Mouse (Mus musculus) yolk sac, embryonic 10.5 days (tissue): Measurements from ENCODE around the gene Bhlhb9.

Source experiments
- DNase-seq: peaks from one replicate; pipeline ENCODE4 v3.0.0-alpha.2; 2017; ENCODE audit warnings: low spot score

The Bhlhb9 gene

DNA sequence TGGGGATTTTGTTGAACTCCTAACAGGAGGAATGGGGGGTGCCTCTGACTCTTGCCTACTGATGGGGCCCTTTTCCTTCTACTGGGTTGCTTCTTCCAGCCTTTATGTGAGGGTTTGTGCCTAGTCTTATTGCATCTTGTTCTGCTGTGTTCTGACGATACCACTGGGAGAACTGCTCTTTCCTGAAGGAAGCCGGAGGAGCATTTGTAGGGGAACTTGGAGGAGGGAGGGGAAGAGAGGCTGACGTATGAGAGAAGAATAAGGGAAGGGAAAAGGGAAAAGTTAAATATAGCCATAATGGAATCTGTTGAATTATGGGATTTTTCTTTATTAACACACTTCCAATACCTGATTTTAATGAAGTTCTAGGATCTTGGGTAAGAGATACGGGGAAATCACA lies 119.2 kb downstream of the Bhlhb9 start:
- DNase-seq: no peak

DNA sequence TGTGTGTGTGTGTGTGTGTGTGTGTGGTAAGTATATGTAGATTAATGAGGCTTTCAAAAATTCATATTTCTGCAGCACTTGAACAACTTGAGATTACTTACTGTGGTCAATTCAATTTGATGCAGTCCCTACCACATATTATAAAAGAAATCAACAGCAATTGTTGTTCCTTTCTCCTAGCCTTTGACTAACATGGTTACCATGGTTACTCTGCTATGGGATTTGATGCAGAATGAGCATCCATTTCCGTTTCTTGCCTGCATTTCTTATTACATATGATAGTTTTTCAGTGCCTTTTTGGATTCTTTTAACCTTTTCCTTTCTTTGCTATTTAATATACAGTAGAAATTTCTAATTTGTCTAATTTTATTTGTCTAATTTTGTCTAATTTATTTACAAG lies 119.7 kb downstream of the Bhlhb9 start:
- DNase-seq: no peak

GRCm38 (mm10) chrX:135922162-135922561 lies 124.8 kb downstream of the Bhlhb9 start:
- no peak for DNase-seq

- DNase-seq: no peak
These were observed 128.5 kb downstream of the Bhlhb9 start for GRCm38 (mm10) chrX:135925911-135926310.

GRCm38 (mm10) chrX:135928588-135928987 lies 131.2 kb downstream of the Bhlhb9 start:
- no peak for DNase-seq

DNA sequence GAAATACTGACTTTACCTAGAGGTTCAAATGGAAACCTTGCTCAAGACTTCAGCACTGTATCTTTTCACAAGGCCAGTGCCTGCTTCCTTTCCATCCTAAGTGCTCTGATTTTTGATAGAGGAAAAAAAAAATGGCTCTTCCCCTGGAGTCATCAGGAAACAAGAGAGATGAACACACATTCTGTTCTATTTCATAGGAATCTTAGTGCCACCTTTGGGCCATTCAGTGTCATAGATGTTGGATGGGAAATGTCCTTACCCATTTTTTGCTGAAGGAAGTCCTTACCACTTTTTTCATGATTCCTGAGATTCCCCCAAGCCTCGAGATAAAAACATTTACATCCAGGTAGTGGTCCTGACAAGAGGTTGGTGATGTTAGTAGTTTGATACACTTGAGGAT lies 139.1 kb downstream of the Bhlhb9 start:
- no peak for DNase-seq
